Mouse (Mus musculus) embryonic facial prominence, embryonic 13.5 days (tissue): Measurements from ENCODE around the gene Adrm1. TPM values are rescaled to one million over a fixed set of nuclear protein-coding genes. Genes with fewer than 3 reads are reported as not detected.

ENCODE experiments used
- ATAC-seq: fragments of 200-750 bp; cut with Nextera tagmentation; 2 replicates; pipeline ENCODE4 v1.8.0; 2017; ENCODE audit warnings: low read depth; ENCODE audit not compliant: insufficient number of reproducible peaks, insufficient read depth, low FRiP score, low TSS enrichment
- H3K27ac ChIP-seq: fragments of 300-500 bp; sonication (generic); 2 replicates; pipeline ENCODE4 v1.5.1; 2015; ENCODE audit warnings: moderate library complexity, mild to moderate bottlenecking, inconsistent platforms
- H3K27me3 ChIP-seq: fragments of 300-500 bp; sonication (generic); 2 replicates; pipeline ENCODE4 v1.6.1; 2015; ENCODE audit warnings: mild to moderate bottlenecking, inconsistent platforms
- H3K36me3 ChIP-seq: fragments of 300-500 bp; sonication (generic); 2 replicates; pipeline ENCODE4 v1.6.1; 2015; ENCODE audit warnings: mild to moderate bottlenecking, inconsistent platforms
- H3K4me1 ChIP-seq: fragments of 300-500 bp; sonication (generic); 2 replicates; pipeline ENCODE4 v1.6.1; 2015; ENCODE audit warnings: inconsistent platforms
- H3K4me2 ChIP-seq: fragments of 300-500 bp; sonication (generic); 2 replicates; pipeline ENCODE4 v1.6.1; 2015; ENCODE audit warnings: moderate library complexity, mild to moderate bottlenecking, inconsistent platforms
- H3K4me3 ChIP-seq: fragments of 300-500 bp; sonication (generic); 2 replicates; pipeline ENCODE4 v1.5.1; 2015; ENCODE audit warnings: mild to moderate bottlenecking, inconsistent platforms
- H3K9ac ChIP-seq: fragments of 300-500 bp; sonication (generic); 2 replicates; pipeline ENCODE4 v1.6.1; 2015; ENCODE audit warnings: mild to moderate bottlenecking, inconsistent platforms
- H3K9me3 ChIP-seq: fragments of 300-500 bp; sonication (generic); 2 replicates; pipeline ENCODE4 v1.6.1; 2016; ENCODE audit warnings: inconsistent platforms
- WGBS: fragments of 180-500 bp; shearing (Covaris S2); methylation state at CpG from one replicate; pipeline ENCODE4 v1.1.7; 2015; ENCODE audit warnings: mixed read lengths; 5-methylcytosine and 5-hydroxymethylcytosine counted together
- polyA plus RNA-seq: library from polyadenylated mRNA; unstranded; fragments of >200 nt; fragmentation: Nextera tagmentation; extraction: Ambion mirVana; gene quantifications from 2 replicates; pipeline ENCODE4 v1.2.1, GENCODE M21; 2015

Gene Adrm1
- polyA plus RNA-seq, result 168 and 190 TPM in 2 replicates

- Histone ChIP-seq H3K9me3 (no peaks in the 10 kb centered on the region), H3K4me2 (peak within 1 kb of the TSS; percentile 99), H3K4me1 (peaks cover 21% of the 10 kb centered on the region), H3K9ac (peak within 1 kb of the TSS; percentile 98), H3K36me3 (peaks cover 30% of the 10 kb centered on the region), H3K27ac (peak within 1 kb of the TSS; percentile 85), H3K27me3 (no peaks in the 10 kb centered on the region), H3K4me3 (peak within 1 kb of the TSS; percentile 98)
- ATAC-seq, result peak; percentile 96
- 5% methylated on average over 41 of the region's 41 CpGs for WGBS
Observed at GRCm38 (mm10) chr2:180170806-180171521, at the start of gene Adrm1. Gene Adrm1 (plus strand): TSS chr2:180171485.

GRCm38 (mm10) chr2:180124192-180124591 is 47.1 kb upstream of the Adrm1 start:
- Histone ChIP-seq H3K4me2 (no peak overlapping the region), H3K4me1 (peaks cover 20% of the 10 kb centered on the region), H3K27ac (no peak overlapping the region), H3K4me3 (no peak overlapping the region), H3K36me3 (peaks cover 13% of the 10 kb centered on the region), H3K9me3 (no peaks in the 10 kb centered on the region), H3K27me3 (no peaks in the 10 kb centered on the region), H3K9ac (no peak overlapping the region)
- WGBS, result 79% methylated on average over 2 of the region's 2 CpGs
- ATAC-seq, result no peak

- H3K9ac ChIP-seq, result no peak overlapping the region
- no peak for ATAC-seq
- H3K4me3 ChIP-seq, result no peak overlapping the region
- H3K4me2 ChIP-seq, result no peak overlapping the region
- 17% methylated on average over 4 of the region's 4 CpGs for WGBS
- peaks cover 12% of the 10 kb centered on the region for H3K4me1 ChIP-seq
- no peak overlapping the region for H3K27ac ChIP-seq
- H3K9me3 ChIP-seq, result no peaks in the 10 kb centered on the region
- H3K36me3 ChIP-seq, result peaks cover 13% of the 10 kb centered on the region
- H3K27me3 ChIP-seq, result no peaks in the 10 kb centered on the region
Observed at GRCm38 (mm10) chr2:180126195-180126594, 45.1 kb upstream of the Adrm1 start.

GRCm38 (mm10) chr2:180127675-180128074 is 43.6 kb upstream of the Adrm1 start:
- ATAC-seq, result no peak
- peaks cover 12% of the 10 kb centered on the region for H3K4me1 ChIP-seq
- no peak overlapping the region for H3K9ac ChIP-seq
- H3K4me2 ChIP-seq, result no peak overlapping the region
- H3K36me3 ChIP-seq, result peaks cover 10% of the 10 kb centered on the region
- H3K27me3 ChIP-seq, result no peaks in the 10 kb centered on the region
- H3K9me3 ChIP-seq, result no peaks in the 10 kb centered on the region
- no peak overlapping the region for H3K4me3 ChIP-seq
- no peak overlapping the region for H3K27ac ChIP-seq
- 64% methylated on average over 1 of the region's 1 CpGs for WGBS

- ATAC-seq, result no peak
- H3K36me3 ChIP-seq, result peaks cover 14% of the 10 kb centered on the region
- no peaks in the 10 kb centered on the region for H3K4me1 ChIP-seq
- no peak overlapping the region for H3K27ac ChIP-seq
- no peak overlapping the region for H3K4me3 ChIP-seq
- WGBS, result 97% methylated on average over 4 of the region's 4 CpGs
- no peak overlapping the region for H3K4me2 ChIP-seq
- H3K27me3 ChIP-seq, result no peaks in the 10 kb centered on the region
- H3K9ac ChIP-seq, result no peak overlapping the region
- H3K9me3 ChIP-seq, result no peaks in the 10 kb centered on the region
Observed at GRCm38 (mm10) chr2:180133231-180133630, 38.1 kb upstream of the Adrm1 start.

- H3K4me1 ChIP-seq, result no peaks in the 10 kb centered on the region
- WGBS, result 88% methylated on average over 3 of the region's 3 CpGs
- H3K27ac ChIP-seq, result no peak overlapping the region
- H3K9ac ChIP-seq, result no peak overlapping the region
- ATAC-seq, result no peak
- no peaks in the 10 kb centered on the region for H3K27me3 ChIP-seq
- H3K4me2 ChIP-seq, result no peak overlapping the region
- peaks cover 21% of the 10 kb centered on the region for H3K36me3 ChIP-seq
- H3K4me3 ChIP-seq, result no peak overlapping the region
- no peaks in the 10 kb centered on the region for H3K9me3 ChIP-seq
Observed at GRCm38 (mm10) chr2:180133911-180134310, 37.4 kb upstream of the Adrm1 start.

GRCm38 (mm10) chr2:180135414-180135813 is 35.9 kb upstream of the Adrm1 start:
- H3K36me3 ChIP-seq, result peaks cover 34% of the 10 kb centered on the region
- H3K4me3 ChIP-seq, result no peak overlapping the region
- no peak overlapping the region for H3K27ac ChIP-seq
- no peak overlapping the region for H3K4me2 ChIP-seq
- WGBS, result 83% methylated on average over 5 of the region's 5 CpGs
- no peak overlapping the region for H3K9ac ChIP-seq
- no peak for ATAC-seq
- no peaks in the 10 kb centered on the region for H3K4me1 ChIP-seq
- H3K9me3 ChIP-seq, result no peaks in the 10 kb centered on the region
- no peaks in the 10 kb centered on the region for H3K27me3 ChIP-seq

GRCm38 (mm10) chr2:180146091-180146490 is 25.2 kb upstream of the Adrm1 start:
- WGBS, result 91% methylated on average over 2 of the region's 2 CpGs
- Histone ChIP-seq H3K9ac (no peak overlapping the region), H3K9me3 (no peaks in the 10 kb centered on the region), H3K4me2 (no peak overlapping the region), H3K27me3 (no peaks in the 10 kb centered on the region), H3K36me3 (peaks cover 80% of the 10 kb centered on the region), H3K4me1 (no peaks in the 10 kb centered on the region), H3K27ac (no peak overlapping the region), H3K4me3 (no peak overlapping the region)
- ATAC-seq, result no peak

- H3K4me2 ChIP-seq, result no peak overlapping the region
- H3K9me3 ChIP-seq, result no peaks in the 10 kb centered on the region
- H3K9ac ChIP-seq, result no peak overlapping the region
- no peak for ATAC-seq
- WGBS, result 86% methylated on average over 6 of the region's 6 CpGs
- H3K27me3 ChIP-seq, result no peaks in the 10 kb centered on the region
- peaks cover 82% of the 10 kb centered on the region for H3K36me3 ChIP-seq
- H3K27ac ChIP-seq, result no peak overlapping the region
- H3K4me1 ChIP-seq, result no peaks in the 10 kb centered on the region
- H3K4me3 ChIP-seq, result no peak overlapping the region
Observed at GRCm38 (mm10) chr2:180147379-180147778, 23.9 kb upstream of the Adrm1 start.

- H3K36me3 ChIP-seq, result peaks cover 88% of the 10 kb centered on the region
- H3K9ac ChIP-seq, result no peak overlapping the region
- H3K4me3 ChIP-seq, result no peak overlapping the region
- H3K27ac ChIP-seq, result no peak overlapping the region
- WGBS, result 86% methylated on average over 9 of the region's 9 CpGs
- H3K27me3 ChIP-seq, result no peaks in the 10 kb centered on the region
- H3K4me2 ChIP-seq, result no peak overlapping the region
- H3K9me3 ChIP-seq, result no peaks in the 10 kb centered on the region
- no peaks in the 10 kb centered on the region for H3K4me1 ChIP-seq
- no peak for ATAC-seq
Observed at GRCm38 (mm10) chr2:180148551-180148950, 22.7 kb upstream of the Adrm1 start.

GRCm38 (mm10) chr2:180154796-180155195 is 16.5 kb upstream of the Adrm1 start:
- Histone ChIP-seq H3K36me3 (peaks cover 80% of the 10 kb centered on the region), H3K4me2 (no peak overlapping the region)
- no peak for ATAC-seq

GRCm38 (mm10) chr2:180158627-180159026 is 12.7 kb upstream of the Adrm1 start:
- no peaks in the 10 kb centered on the region for H3K4me1 ChIP-seq
- 89% methylated on average over 3 of the region's 3 CpGs for WGBS
- peaks cover 86% of the 10 kb centered on the region for H3K36me3 ChIP-seq

More at GRCm38 (mm10) chr2:180154796-180155195, 16.5 kb upstream of the Adrm1 start:
- Histone ChIP-seq H3K9me3 (no peaks in the 10 kb centered on the region), H3K4me3 (no peak overlapping the region), H3K27ac (no peak overlapping the region), H3K4me1 (no peaks in the 10 kb centered on the region), H3K27me3 (no peaks in the 10 kb centered on the region), H3K9ac (no peak overlapping the region)
- 77% methylated on average over 3 of the region's 3 CpGs for WGBS

More at GRCm38 (mm10) chr2:180158627-180159026, 12.7 kb upstream of the Adrm1 start:
- Histone ChIP-seq H3K4me3 (no peak overlapping the region), H3K27me3 (no peaks in the 10 kb centered on the region), H3K9ac (no peak overlapping the region), H3K4me2 (no peak overlapping the region), H3K9me3 (no peaks in the 10 kb centered on the region), H3K27ac (no peak overlapping the region)
- no peak for ATAC-seq
